Mouse (Mus musculus) megakaryocyte, adult 5-6 weeks (primary cell): ENCODE data around the gene Gm13420. TPM values are rescaled to one million over a fixed set of nuclear protein-coding genes. Genes with fewer than 3 reads are reported as not detected.
"Not testable (repeated sequence)": the region's sequence is repeated elsewhere in the genome, so short reads cannot be mapped to it uniquely, and the experiment has no call there.

ENCODE experiments used
- ATAC-seq: 2 replicates; pipeline ENCODE4 v1.8.0; 2016; ENCODE audit warnings: mild to moderate bottlenecking, inconsistent platforms; ENCODE audit not compliant: poor library complexity, severe bottlenecking
- total RNA-seq, 2 experiments: library from RNA; stranded (forward) in 1 of 2; stranded (reverse) in 1 of 2; fragments of 153-499, 151-499 nt in 1 of 2; fragments of 221-1000, 200-1000 nt in 1 of 2; gene quantifications; 2 replicates each; pipeline versions ENCODE4 v1.2.3 to v1.2.4; 2015 to 2017

The Gm13420 gene
- not detected in 2 replicates for total RNA-seq (2015)
- not detected in 2 replicates for total RNA-seq (2017)

DNA sequence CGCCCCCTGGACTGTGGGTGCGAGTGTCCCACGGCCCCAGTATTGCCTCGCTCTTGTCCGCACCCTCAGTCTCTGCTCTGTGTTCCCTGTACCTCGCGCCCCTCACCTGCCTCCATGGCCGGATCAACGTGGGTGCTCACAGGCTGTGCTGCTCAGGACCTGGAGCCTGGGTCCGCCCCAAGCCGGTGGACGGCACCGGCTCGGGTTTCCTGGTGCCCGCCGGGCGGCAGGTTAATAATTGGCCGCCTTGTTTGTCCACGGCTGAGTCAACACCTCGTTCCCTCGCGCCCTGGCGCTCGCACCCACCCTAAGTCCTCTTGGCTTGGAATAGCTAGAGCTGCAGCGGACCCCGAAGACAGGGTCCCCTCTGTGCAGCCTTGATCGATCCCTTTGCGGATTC, at the start of gene Gm13420:
Gene Gm13420, minus strand, starts transcription at position 189 of the 400 bp plus-strand sequence.
- no peak for ATAC-seq

DNA sequence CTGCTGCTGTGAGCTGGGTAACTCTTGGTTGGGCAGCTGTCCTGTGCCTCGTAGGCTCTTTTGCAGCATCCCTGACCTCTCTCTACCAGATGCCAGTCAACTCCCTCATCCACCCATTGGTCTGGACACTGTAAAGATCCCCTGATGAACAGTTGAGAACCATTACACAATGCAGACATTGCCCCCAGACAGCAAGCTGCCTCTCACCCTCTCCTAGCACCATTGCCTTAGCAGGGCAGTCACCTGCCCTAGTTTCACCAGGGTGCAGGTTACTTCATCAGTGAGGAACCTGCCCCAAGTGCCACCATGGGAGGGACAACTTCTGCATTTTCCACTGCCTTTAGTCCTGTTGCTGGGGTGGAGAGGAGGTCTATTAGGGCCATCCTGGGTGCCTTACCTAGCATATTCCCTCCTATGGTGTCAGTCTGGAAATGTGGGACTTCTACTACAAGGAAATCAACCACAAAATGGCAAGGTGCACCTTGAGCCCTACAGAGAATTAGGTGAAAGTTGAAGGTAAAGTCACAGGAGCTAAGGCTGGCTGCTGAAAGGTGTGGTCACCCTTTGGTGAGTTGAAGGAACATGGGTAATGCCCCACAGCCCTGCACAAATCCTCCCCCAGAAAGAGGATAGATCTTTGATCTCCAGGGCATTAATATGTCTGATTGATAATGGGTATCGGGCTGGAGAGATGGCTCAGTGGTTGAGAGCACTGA, 41.4 kb upstream of the Gm13420 start:
- ATAC-seq, result peak; percentile 69

DNA sequence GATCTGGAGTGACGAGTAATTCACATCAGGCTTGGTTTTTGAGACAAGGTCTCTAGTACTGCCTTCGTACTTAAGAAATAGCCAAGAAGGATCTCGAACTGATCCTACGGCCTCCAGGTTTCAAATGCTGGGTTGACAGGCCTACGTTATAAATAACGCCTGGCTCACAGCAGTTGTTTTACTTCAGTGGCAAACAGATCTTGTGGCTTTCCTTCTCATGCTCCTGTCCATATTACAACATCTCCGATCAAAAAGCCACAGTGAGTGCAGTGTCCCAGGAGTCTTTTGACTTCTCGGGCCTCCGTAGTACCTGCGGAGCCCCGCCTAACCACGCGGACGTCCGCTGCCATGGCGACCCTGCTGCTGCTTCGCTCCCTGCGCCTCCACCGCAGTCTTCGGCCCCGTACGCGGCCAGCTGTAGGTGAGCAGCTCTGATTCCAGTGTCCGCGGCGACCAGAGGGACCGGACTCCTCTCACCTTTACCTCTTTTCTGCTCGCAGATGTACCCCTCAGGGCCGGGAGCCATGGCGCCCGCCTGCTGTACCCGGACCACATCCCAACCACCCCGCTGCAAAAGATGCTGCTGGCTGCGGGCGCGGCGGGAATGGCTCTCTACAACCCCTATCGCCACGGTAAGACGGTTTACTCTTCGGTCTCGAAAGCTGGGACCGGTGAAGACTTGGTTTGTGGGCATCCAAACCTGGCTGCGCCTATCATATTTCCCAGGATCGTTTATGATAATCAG, 36.6 kb upstream of the Gm13420 start, which contains the start of gene Trub2:
Gene Trub2, minus strand, starts transcription at position 566 of the 745 bp plus-strand sequence.
- peak; percentile 92 for ATAC-seq

DNA sequence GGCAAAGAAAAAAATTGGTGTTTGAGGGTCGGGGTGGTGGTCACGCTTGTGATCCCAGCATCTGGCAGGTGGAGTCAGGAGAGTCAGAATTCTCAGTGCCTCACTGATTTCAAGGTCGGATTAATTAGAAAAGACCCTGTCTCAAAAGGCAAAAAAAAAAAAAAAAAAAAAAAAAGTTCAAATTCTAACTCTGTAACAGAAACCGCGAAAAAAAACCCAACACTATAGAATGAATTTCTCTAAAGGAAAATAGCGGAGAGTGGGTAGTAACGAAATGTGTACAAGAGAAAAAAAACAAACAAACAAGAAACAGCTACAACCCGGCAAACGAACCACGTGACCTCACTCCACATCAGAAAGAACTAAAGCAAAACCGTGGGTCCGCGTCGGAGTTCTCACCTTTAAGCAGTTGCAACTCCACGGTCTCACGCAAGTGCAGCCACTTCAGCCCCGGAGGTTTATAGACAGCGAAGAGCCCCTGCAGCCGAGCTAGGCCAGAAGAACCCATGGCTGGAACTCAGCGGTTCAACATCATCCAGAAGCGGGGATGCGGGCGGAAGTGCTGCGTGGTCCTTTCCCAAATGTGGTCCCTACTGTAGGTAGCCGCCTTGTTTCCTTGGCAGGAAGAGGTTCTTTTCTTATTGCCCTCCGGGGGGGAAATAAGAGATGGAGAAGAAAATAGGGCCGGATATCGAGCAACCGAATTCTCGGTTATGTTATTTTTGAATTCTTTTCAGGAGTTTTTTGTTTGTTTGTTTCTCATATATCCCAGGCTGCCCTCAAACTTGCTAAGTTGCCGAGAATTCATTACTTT, 35.8 kb upstream of the Gm13420 start, which contains the start of gene Coq4:
Gene Coq4, plus strand, starts transcription at position 390 of the 814 bp plus-strand sequence.
- ATAC-seq, result peak; percentile 89

DNA sequence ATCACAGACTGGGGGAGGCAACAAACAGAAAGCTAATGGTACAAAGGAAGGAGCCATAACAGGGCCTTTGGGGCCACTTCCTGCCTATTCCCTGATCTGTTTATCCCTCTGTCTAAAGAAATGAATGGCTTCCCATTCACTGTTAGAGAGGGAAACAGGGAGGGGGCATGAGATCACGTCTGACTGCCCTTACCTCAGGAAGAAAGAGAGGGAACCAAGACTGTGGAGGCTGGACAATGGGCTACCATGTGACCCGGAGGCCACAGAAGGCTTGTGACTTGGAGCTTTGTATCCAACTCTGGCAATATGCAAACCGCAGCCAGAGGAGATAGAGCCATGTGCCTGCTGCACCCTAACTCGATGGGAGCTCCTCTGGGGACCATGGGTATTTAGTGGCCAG, 32.8 kb upstream of the Gm13420 start:
- ATAC-seq, result no peak

DNA sequence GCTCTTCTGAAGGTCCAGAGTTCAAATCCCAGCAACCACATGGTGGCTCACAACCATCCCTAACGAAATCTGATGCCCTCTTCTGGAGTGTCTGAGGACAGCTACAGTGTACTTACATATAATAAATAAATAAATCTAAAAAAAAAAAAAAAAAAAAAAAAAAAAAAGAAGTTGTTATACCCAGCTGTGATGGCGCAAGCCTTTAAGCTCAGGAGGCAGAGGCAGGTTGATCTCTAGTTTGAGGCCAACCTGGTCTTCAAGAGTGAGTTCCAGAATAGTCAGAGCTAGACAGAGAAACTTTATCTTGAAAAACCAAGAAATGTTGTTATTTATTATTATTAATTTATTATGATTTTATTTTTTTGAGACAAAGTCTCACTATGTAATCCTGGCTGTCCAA, 29.8 kb upstream of the Gm13420 start:
- ATAC-seq, result not testable (repeated sequence)

DNA sequence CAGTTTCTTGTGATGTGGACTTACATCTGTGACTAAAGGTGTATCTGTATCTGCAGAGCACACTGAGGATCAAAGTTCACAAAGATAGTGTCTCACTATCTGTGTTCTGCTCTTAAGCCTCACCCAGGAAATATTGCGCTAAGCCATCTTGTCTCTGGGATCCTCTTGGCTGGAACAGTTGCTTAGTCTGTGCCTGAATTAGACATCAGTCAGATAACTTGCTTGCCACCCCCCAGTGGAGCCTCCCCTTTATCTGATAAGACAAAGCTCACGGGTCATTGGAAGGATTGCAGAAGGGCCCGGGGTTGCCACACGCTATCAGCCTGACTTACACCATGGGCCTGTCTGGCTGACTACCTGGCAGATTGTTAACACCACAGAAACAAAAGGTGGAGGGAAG, 21.8 kb upstream of the Gm13420 start:
- ATAC-seq, result peak; percentile 66

DNA sequence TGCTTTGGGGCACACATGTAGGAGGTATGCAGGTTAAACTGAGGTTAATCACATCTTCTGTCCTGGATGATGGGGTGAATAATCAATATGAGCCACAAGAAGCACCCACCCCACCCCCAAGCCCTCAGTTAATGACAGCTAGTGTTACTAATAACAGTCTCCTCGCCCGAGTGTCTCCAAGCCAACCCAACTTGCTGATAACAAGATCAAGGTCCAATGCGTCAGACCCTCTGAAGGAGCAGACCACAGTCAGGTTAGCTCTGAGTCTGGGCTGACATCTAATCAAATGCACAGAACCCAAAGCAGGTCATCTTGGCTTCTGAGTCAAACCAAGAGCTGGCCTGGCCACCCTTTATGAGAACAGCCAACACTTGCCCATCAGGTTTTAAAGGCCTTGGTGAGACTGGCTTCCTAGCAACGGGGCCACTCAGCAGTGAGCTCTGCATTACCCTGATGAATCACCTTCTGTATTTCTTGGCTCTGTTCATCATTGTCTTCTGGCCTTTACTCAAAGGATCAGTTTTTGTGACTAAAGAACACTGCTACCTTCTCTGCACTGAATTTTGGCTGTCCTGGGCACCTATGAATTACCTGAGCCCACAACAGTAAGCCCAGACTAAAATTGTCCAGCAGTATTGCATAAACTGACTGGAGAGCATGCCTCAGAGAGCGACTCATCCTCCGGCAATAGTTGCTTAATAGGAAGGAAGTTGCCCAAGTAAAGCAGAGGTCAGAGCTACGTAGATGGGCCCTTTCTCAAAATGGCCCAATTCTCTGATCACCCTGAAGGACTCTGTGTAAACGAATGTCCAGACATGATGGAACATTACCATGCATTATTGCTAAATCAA, 20.4 kb upstream of the Gm13420 start:
- peak; percentile 88 for ATAC-seq

DNA sequence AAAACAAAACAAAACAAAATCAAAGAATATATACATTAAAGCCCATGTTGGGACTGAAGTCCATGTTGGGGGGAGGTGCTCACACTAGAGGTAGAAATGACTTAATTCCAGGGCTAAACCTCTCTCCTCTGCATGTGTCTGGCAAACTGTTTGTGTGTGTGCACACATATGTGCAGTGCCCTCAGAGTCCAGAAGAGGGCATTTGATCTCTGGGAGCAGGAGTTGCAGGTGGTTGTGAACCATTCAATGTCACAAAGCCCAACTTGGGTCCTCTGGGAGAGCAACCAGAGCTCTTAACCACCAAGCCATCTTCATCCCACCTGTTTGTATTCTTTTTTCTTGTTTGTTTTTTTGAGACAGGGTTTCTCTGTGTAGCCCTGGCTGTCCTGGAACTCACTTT, 18.7 kb upstream of the Gm13420 start:
- no peak for ATAC-seq

DNA sequence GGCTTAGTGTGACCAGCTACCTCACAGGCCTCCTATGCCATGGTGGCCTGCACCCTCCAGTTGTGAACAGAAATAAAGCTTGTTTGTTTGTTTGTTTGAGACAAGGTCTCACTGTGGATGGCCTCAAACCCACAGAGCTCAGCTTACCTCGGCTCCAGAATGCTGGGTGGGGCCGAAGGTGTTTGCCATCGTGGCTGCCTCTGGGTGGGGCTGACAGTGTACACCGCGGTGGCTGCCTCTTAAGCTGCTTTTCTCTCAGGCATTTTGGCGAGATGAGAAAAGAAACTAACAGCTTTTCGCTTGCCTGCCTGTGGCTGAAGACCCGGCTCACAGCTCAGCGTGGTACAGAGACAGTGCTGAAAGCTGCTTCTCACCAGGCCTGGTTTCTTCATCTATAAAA, 17.4 kb upstream of the Gm13420 start:
- no peak for ATAC-seq

DNA sequence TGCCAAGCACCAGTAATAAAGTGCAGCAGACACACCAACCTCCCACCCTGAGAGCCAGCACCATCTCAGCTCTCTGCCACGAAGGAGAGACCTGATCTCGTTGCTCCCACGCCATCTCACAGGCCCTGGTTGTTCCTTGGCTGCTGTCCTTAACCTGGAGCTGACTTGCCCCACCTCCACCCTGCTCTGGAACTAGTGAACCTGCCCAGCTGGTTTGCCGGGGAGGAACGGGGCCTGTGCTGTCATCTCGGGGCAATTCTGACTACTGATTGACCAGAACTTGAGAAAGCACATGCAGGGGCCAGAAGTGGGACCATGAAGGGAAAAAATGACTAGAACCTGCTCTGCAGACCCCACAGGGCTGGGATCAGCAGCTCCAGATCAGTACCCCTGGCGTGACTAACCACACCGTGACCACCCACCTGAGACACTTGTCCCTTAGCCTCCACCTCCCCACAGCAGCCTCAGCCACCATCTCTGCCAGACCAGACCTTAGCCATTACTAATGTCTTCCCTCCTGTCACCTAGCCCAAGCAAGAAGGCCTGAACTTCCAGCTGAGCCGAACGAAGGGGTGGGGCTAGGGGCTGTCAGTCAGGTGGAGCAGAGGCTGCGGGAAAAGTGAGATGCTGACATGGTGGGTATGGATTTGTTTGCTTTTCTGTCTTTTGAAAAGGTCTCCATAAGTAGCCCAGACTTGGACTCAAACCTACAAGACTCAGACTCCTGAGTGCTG, 16.7 kb upstream of the Gm13420 start:
- ATAC-seq, result no peak

DNA sequence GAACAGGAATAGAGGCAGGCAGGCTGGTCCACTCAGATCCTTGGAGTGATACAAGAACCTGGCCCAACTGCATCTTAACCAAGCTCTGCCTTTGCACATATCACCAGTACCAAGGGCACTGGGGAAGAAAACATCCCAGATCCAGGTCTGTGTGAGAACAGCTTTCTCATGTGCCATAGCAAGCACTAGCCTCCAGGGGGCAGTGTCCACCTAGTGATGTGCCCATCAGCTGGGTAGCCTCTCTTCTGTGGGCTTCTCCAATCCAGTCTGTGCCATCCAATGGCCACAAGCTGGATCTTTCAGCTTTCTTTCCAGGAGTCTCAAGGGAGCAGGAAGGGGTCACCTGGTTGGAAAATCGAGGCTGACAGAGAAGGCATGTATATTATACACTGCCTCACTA, 13.3 kb upstream of the Gm13420 start:
- ATAC-seq, result peak; percentile 99

DNA sequence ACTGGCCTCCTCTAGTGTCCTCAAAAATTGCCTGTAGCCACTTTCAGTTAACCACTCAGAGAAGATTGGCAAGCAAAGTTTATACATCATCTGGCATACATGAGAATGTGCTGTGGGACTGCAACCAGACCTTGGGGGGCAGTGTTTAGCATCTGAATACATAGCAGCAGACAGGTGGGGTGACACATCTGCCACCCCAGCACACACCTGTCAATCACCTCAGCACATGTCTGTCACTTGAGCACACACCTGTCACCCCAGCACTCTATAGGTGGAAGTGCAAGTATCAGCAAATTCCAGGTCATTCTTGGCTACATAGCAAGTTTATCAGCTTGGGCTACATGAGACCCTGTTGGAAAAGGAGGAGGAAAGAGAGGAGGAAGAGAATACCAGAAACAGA, 4.2 kb upstream of the Gm13420 start:
- ATAC-seq, result no peak

DNA sequence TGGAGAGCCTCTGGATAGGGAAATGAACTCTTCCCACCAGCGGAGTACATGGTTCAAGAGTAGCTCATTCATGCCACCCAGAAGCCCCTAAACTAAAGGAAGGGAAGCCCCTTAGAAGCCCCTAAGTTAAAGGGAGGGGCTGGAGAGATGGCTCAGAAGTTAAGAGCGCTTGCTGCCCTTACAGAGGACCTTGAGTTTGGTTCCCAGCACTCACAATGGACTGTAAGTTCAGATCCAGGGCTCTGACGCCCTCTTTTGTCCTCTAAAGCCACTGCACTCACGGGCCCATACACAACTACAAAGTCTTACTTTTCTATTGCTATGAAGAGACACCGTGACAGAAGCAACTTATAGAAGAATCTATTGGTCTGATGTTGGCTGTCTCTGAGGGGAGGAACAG, 912 bp upstream of the Gm13420 start:
- ATAC-seq, result no peak

DNA sequence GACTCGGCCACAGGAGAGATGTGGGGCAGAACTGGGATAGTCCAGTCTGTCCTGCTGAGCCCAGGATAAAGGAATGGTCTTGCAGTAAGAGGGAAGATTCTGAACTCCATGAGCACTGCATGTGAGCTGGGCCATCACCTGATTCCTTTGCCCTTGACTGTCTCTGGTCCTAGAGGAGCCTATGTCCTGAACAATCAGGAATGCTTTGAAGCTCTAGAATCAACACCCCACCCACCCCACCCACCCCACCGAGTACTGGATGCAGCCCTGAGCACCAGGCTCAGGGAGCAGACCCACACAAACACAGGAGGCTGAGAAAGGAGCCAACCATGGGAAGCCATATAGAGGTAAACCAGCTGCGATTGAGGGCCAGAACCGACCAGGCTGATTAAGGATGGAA, 3.0 kb downstream of the Gm13420 start:
- ATAC-seq, result no peak

DNA sequence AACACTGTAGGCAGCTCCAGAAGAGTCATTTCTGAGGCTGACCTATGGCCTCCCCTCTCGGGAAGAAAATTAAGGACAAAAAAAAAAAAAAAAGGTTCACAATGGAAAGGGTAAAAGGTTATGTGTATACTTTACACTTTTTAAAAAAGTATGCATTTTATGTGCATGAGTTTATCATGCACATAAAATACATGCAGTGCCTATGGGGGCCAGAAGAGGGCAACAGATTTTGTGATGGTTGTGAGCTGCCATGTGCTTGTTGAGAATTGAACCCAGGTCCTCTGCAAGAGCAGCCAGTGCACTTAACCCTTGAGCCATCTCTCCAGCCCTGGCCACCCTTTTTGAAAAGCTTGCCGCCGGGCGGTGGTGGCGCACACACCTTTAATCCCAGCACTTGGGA, 3.6 kb downstream of the Gm13420 start:
- ATAC-seq, result no peak

DNA sequence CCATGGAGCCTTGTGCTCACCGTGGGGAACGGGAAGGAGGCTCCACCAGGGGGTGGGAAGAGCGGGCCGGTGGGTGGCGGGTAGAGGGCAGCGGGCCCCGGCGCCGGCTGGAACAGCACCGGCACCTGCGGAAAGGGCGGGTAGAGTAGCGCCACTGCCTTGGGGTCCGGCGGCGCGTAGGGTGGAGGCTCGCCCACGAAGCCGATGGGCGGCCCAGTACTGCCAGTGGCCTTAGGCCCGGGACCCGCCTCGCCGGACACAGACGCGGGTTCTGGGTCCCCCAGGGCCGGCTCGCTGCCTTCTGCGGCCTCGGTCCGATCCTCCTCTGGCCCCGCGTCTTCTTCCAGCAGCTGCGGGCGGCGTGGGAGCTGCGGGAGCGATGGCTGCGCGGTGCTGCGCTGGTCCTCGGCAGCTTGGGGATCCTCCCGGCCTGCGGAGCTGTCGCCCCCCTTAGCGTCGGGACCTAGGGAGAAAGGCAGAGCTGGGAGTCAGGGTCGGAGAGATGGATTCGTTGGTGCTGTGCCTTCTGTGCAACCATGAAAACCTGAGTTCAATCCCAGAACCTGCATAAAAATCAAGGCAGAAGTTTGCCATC, 4.2 kb downstream of the Gm13420 start:
- ATAC-seq, result no peak

DNA sequence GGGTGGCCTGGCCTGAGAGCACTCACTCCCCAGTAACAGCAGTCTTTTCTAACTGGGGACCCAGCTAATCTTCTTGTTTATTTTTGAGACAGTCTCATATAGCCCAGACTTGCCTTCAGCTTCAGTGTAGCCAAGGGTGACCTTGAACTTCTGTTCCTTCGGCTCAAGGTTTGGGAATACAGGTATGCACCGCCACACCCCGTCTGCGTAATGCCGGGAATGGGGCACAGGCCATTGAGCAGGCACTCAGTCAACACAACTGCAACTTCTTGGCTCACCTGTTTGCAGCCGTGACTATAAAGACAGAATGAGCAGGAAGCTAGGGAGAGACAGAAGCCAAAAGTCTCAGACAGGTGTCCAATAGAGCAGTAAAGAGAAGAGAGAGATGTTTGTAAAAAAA, 7.2 kb downstream of the Gm13420 start:
- ATAC-seq, result no peak

DNA sequence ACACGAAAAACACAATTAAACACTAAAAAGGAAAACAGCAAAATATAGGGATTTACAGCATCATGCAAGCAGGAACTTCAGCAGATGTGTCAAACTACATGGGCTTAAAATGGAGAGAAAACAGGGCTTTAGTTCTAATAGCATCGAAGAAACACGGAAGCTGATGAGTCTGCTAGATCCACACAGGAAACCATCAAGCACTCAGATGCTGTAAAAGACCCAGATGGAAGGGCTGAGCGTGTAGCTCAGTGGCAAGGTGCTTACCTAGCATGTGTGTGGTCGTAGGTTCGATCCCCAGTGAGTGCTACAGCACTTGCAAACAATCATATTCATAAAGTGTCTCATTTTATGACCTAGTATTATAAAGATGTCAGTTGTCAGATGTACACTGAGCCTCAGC, 10.3 kb downstream of the Gm13420 start:
- ATAC-seq, result no peak
